Mouse (Mus musculus) macrophage (primary cell): ENCODE measurements around the gene Armh3. TPM values are rescaled to one million over a fixed set of nuclear protein-coding genes. Genes with fewer than 3 reads are reported as not detected.

Experiments
- H3K27ac ChIP-seq: fragments of 350-480 bp; formaldehyde crosslinking; 2 replicates; pipeline ENCODE4 v1.9.0; 2021
- H3K36me3 ChIP-seq: fragments of 350-480 bp; formaldehyde crosslinking; 2 replicates; pipeline ENCODE4 v1.9.0; 2021; ENCODE audit errors: inconsistent target
- H3K4me3 ChIP-seq: fragments of 350-480 bp; formaldehyde crosslinking; 2 replicates; pipeline ENCODE4 v1.9.0; 2021; ENCODE audit errors: inconsistent target
- H3K79me2 ChIP-seq: fragments of 350-480 bp; formaldehyde crosslinking; 2 replicates; pipeline ENCODE4 v1.9.0; 2021; ENCODE audit errors: inconsistent target
- WGBS: methylation state at CpG from one replicate; pipeline ENCODE4 v1.1.7; 2026; ENCODE audit warnings: inconsistent platforms; ENCODE audit not compliant: missing documents; 5-methylcytosine and 5-hydroxymethylcytosine counted together
- polyA plus RNA-seq: library from polyadenylated mRNA; stranded (reverse); fragments of 250-400 nt; gene quantifications from 3 replicates; pipeline ENCODE4 v1.2.4, GENCODE M21; 2018; ENCODE audit warnings: inconsistent platforms

Gene Armh3
- polyA plus RNA-seq, 1 experiment from 2014 or later, result 14.2 TPM

DNA sequence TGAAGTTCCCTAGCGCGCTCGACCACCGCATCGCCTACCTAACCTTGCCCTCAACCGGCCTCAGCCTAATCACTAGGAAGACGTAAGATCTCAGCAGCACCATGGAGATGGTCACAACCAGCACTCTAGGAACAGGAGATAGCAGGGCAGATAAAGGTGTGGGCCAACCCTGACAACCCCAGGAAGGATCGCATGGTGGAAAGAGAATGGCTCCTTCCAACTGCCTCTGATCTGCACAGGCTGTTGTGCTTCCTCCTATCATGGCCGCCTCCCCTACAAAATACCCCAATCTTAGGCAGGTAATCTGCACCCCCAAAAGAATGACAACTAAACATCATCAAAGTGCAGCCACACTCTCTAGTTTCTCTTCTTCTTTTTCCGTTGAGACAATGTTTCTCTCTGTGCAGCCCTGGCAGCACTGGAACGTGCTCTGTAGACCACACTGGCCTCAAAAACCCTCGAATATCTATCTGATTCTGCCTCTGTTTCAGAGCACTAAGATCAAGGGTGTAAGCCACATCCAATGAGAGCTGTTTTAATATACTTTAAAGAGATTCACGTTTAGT is 217.9 kb downstream of the Armh3 start:
- WGBS, result 51% methylated on average over 13 of the region's 13 CpGs
- H3K27ac ChIP-seq, result 0 out of 2 replicates have a peak overlapping the region, but pooled peaks have one; percentile 8
- H3K4me3 ChIP-seq, result no peak overlapping the region
- peaks cover 75% of the 10 kb centered on the region for H3K79me2 ChIP-seq
- H3K36me3 ChIP-seq, result peaks cover 43% of the 10 kb centered on the region

GRCm38 (mm10) chr19:45775486-45775885 is 222.8 kb downstream of the Armh3 start:
- peaks cover 88% of the 10 kb centered on the region for H3K36me3 ChIP-seq
- WGBS, result 62% methylated on average over 2 of the region's 2 CpGs

GRCm38 (mm10) chr19:45771501-45771900 is 226.8 kb downstream of the Armh3 start:
- peaks cover 92% of the 10 kb centered on the region for H3K36me3 ChIP-seq
- H3K79me2 ChIP-seq, result peaks cover 100% of the 10 kb centered on the region
- H3K4me3 ChIP-seq, result no peak overlapping the region
- WGBS, result 69% methylated on average over 4 of the region's 5 CpGs
- no peak overlapping the region for H3K27ac ChIP-seq

More at GRCm38 (mm10) chr19:45775486-45775885, 222.8 kb downstream of the Armh3 start:
- no peak overlapping the region for H3K4me3 ChIP-seq
- H3K79me2 ChIP-seq, result peaks cover 100% of the 10 kb centered on the region
- H3K27ac ChIP-seq, result no peak overlapping the region

Other genes starting within 250 kb of the Armh3 start
- gene Npm3, start 248.9 kb downstream of the Armh3 start, polyA plus RNA-seq, result 11.7 to 64.5 TPM (median 22.5 TPM) in 3 replicates
- 71.3 to 78.4 TPM (median 71.7 TPM) in 3 replicates for gene Mgea5, start 214.7 kb downstream of the Armh3 start, polyA plus RNA-seq
- gene Kcnip2, start 182.4 kb downstream of the Armh3 start, polyA plus RNA-seq, result not detected in 3 replicates
- gene Hps6, start 5.0 kb upstream of the Armh3 start, polyA plus RNA-seq, result 5.1 to 9.8 TPM (median 9.4 TPM) in 3 replicates
- gene Pprc1, start 46.4 kb upstream of the Armh3 start, polyA plus RNA-seq, result 13.1 to 26.2 TPM (median 15.9 TPM) in 3 replicates
- 59.8 to 83.3 TPM (median 73.3 TPM) in 3 replicates for gene Ldb1, start 46.7 kb upstream of the Armh3 start, polyA plus RNA-seq
- gene Nolc1, start 77.4 kb upstream of the Armh3 start, polyA plus RNA-seq, result 18.8 to 68.9 TPM (median 43.9 TPM) in 3 replicates
- 0.12 TPM in 1 of 3 replicates, not detected in the others for gene Elovl3, start 133.4 kb upstream of the Armh3 start, polyA plus RNA-seq
- not detected in 3 replicates for gene Pitx3, start 149.8 kb upstream of the Armh3 start, polyA plus RNA-seq
- gene Gbf1, start 154.0 kb upstream of the Armh3 start, polyA plus RNA-seq, result 26.0 to 52.8 TPM (median 26.1 TPM) in 3 replicates